Comparison of ENCODE assay signal across 21 mouse cellular contexts in genomic region chr8:115466122-115466521, GRCm38 (mm10).
DNase-seq lines count a peak whose midpoint lies in the region; ATAC-seq and TF ChIP-seq lines count a peak whose summit lies in the region.
"Had no signal": no experiment of that assay in that cellular context is flagged by ENCODE, and none has a peak within 500 bp of the region (broad histone marks: within the 10 kb centered on the region; RNA-seq: fewer than 3 reads in every experiment).

No protein-coding gene starts in this region.

- no peak for ATAC-seq in forebrain, embryonic 12.5 days (ENCODE audit: low FRiP score)
- ATAC-seq in forebrain, embryonic 14.5 days = peak; percentile 73
- ATAC-seq in limb, embryonic 14.5 days (ENCODE audit: low FRiP score, low read depth) = no peak
- no peak for ATAC-seq in activated CD4-positive, CD25-positive, alpha-beta regulatory T cell, adult 4 months
- ATAC-seq: intestine, postnatal 0 days; midbrain, embryonic 15.5 days had no signal

- intact Hi-C loops in left cerebral cortex, postnatal 14 days (cut with DNase I) = no loop called here

- no peak overlapping the region for H3K4me3 ChIP-seq in forebrain, embryonic 12.5 days (replicated peaks)
- no peak overlapping the region for H3K4me3 ChIP-seq in forebrain, embryonic 10.5 days
- H3K4me3 ChIP-seq in forebrain, embryonic 14.5 days (ENCODE audit: low read depth, low read length) = no peak overlapping the region
- no peak overlapping the region for H3K4me3 ChIP-seq in limb, embryonic 14.5 days (replicated peaks; ENCODE audit: low read length)
- H3K4me3 ChIP-seq: embryonic facial prominence, embryonic 15.5 days; hindbrain, embryonic 10.5 days; midbrain, embryonic 15.5 days; neural tube, embryonic 12.5 days; stomach, embryonic 15.5 days had no signal

- H3K27ac ChIP-seq in forebrain, embryonic 12.5 days = peak overlapping the region; percentile 46; the same call in 1 of the 2 replicates
- H3K27ac ChIP-seq in forebrain, embryonic 10.5 days = no peak overlapping the region
- H3K27ac ChIP-seq in forebrain, embryonic 14.5 days (ENCODE audit: low read depth, low read length) = no peak overlapping the region
- no peak overlapping the region for H3K27ac ChIP-seq in limb, embryonic 14.5 days (replicated peaks; ENCODE audit: low read depth, low read length)
- H3K27ac ChIP-seq: embryonic facial prominence, embryonic 15.5 days; hindbrain, embryonic 10.5 days; liver, embryonic 14.5 days; macrophage; midbrain, embryonic 15.5 days; neural tube, embryonic 12.5 days; stomach, embryonic 15.5 days had no signal

- H3K27me3 ChIP-seq in forebrain, embryonic 12.5 days = 0 out of 2 replicates have a peak, but pooled peaks cover 7% of the 10 kb centered on the region
- H3K27me3 ChIP-seq in forebrain, embryonic 10.5 days (ENCODE audit: poor library complexity, severe bottlenecking) = peaks cover 19% of the 10 kb centered on the region; the same call in 1 of the 2 replicates
- no peaks in the 10 kb centered on the region for H3K27me3 ChIP-seq in forebrain, embryonic 14.5 days (replicated peaks; ENCODE audit: control insufficient read depth, insufficient read depth, low read length)
- no peaks in the 10 kb centered on the region for H3K27me3 ChIP-seq in limb, embryonic 14.5 days (ENCODE audit: control insufficient read depth, insufficient read depth, low read length)
- H3K27me3 ChIP-seq: embryonic facial prominence, embryonic 15.5 days; midbrain, embryonic 15.5 days; neural tube, embryonic 12.5 days had no signal

- peak overlapping the region; percentile 13; the same call in 1 of the 2 replicates for H3K4me2 ChIP-seq in forebrain, embryonic 12.5 days
- no peak overlapping the region for H3K4me2 ChIP-seq in forebrain, embryonic 14.5 days (ENCODE audit: low read length)
- no peak overlapping the region; the same call in 1 of the 2 replicates for H3K4me2 ChIP-seq in limb, embryonic 14.5 days (replicated peaks; ENCODE audit: low read depth, low read length, severe bottlenecking)
- H3K4me2 ChIP-seq: embryonic facial prominence, embryonic 15.5 days; midbrain, embryonic 15.5 days; neural tube, embryonic 12.5 days; stomach, embryonic 15.5 days had no signal

- H3K9me3 ChIP-seq in forebrain, embryonic 12.5 days = no peaks in the 10 kb centered on the region
- H3K9me3 ChIP-seq in forebrain, embryonic 10.5 days = no peaks in the 10 kb centered on the region
- H3K9me3 ChIP-seq in forebrain, embryonic 14.5 days (replicated peaks; ENCODE audit: control insufficient read depth, low read length) = no peaks in the 10 kb centered on the region
- no peaks in the 10 kb centered on the region for H3K9me3 ChIP-seq in limb, embryonic 14.5 days (ENCODE audit: control insufficient read depth, low read length)
- H3K9me3 ChIP-seq: embryonic facial prominence, embryonic 15.5 days; hindbrain, embryonic 10.5 days; midbrain, embryonic 15.5 days; neural tube, embryonic 12.5 days; stomach, embryonic 15.5 days had no signal

- WGBS in forebrain, embryonic 12.5 days = 34% methylated on average over 7 of the region's 7 CpGs
- 65% methylated on average over 7 of the region's 7 CpGs for WGBS in forebrain, embryonic 10.5 days
- 15% methylated on average over 7 of the region's 7 CpGs for WGBS in forebrain, embryonic 14.5 days
- WGBS in limb, embryonic 14.5 days = 38% methylated on average over 7 of the region's 7 CpGs

- no peak for DNase-seq in forebrain, embryonic 10.5 days (ENCODE audit: extremely low spot score, low spot score)
- DNase-seq in left cerebral cortex, postnatal 14 days (ENCODE audit: low spot score in 2 of 2) = peak; percentile 6 to 7
- DNase-seq in left cerebral cortex, adult 11 months (ENCODE audit: low spot score) = no peak
- DNase-seq in forebrain, embryonic 14.5 days (ENCODE audit: low spot score) = no peak
- peak; percentile 25 for DNase-seq in limb, embryonic 14.5 days (ENCODE audit: low spot score)
- no peak for DNase-seq in cerebellum, postnatal 25 days
- DNase-seq: cerebellum, adult 11-12 months; liver; lung, adult 2 months; right cerebral cortex, postnatal 14 days had no signal

- H3K4me1 ChIP-seq in forebrain, embryonic 12.5 days = peaks cover 16% of the 10 kb centered on the region
- peaks cover 18% of the 10 kb centered on the region for H3K4me1 ChIP-seq in forebrain, embryonic 10.5 days
- H3K4me1 ChIP-seq in forebrain, embryonic 14.5 days (ENCODE audit: control insufficient read depth, insufficient read depth, low read length) = peaks cover 4% of the 10 kb centered on the region
- peaks cover 3% of the 10 kb centered on the region; the same call in 1 of the 2 replicates for H3K4me1 ChIP-seq in limb, embryonic 14.5 days (ENCODE audit: control insufficient read depth, insufficient read depth, low read length)
- H3K4me1 ChIP-seq: stomach, embryonic 15.5 days had no signal

- no peaks in the 10 kb centered on the region for H3K36me3 ChIP-seq in forebrain, embryonic 12.5 days (replicated peaks)
- H3K36me3 ChIP-seq in forebrain, embryonic 10.5 days (replicated peaks) = no peaks in the 10 kb centered on the region
- no peaks in the 10 kb centered on the region for H3K36me3 ChIP-seq in forebrain, embryonic 14.5 days (ENCODE audit: control insufficient read depth, insufficient read depth, low read length)
- H3K36me3 ChIP-seq in limb, embryonic 14.5 days (ENCODE audit: control insufficient read depth, insufficient read depth, low read length) = no peaks in the 10 kb centered on the region
- H3K36me3 ChIP-seq: embryonic facial prominence, embryonic 15.5 days; G1E; hindbrain, embryonic 10.5 days; midbrain, embryonic 15.5 days; neural tube, embryonic 12.5 days; stomach, embryonic 15.5 days had no signal

- TF ChIP-seq POLR2A in limb, embryonic 14.5 days (IDR thresholded peaks at IDR 0.05; ENCODE audit: borderline replicate concordance, extremely low read depth, insufficient read depth, insufficient read length) = no peak

- no peak overlapping the region for H3K9ac ChIP-seq in forebrain, embryonic 12.5 days
- no peak overlapping the region for H3K9ac ChIP-seq in forebrain, embryonic 14.5 days (ENCODE audit: low read length)
- H3K9ac ChIP-seq in limb, embryonic 14.5 days (ENCODE audit: low read depth, low read length, severe bottlenecking) = no peak overlapping the region
- H3K9ac ChIP-seq: embryonic facial prominence, embryonic 15.5 days; liver, embryonic 14.5 days; midbrain, embryonic 15.5 days; neural tube, embryonic 12.5 days; stomach, embryonic 15.5 days had no signal

Comparison
In these comparisons a context has a peak if more than half of its experiments do, and no peak if none do; other contexts are left out.
1. DNase-seq: peak in left cerebral cortex, postnatal 14 days (2 of 2) and limb, embryonic 14.5 days (single experiment); none in forebrain, embryonic 10.5 days (single experiment), left cerebral cortex, adult 11 months (single experiment), forebrain, embryonic 14.5 days (single experiment) and cerebellum, postnatal 25 days (0 of 2).